Mouse (Mus musculus) ES-Bruce4 (cell line): ENCODE measurements around the gene Tiam1. TPM values are rescaled to one million over a fixed set of nuclear protein-coding genes. Genes with fewer than 3 reads are reported as not detected.
A peak's percentile ranks its signal among the peaks of the same experiment; 100 is the strongest.

Source experiments
- H3K27ac ChIP-seq: 2 replicates; pipeline ENCODE4 v1.5.1; 2012; ENCODE audit warnings: low read length, inconsistent platforms; ENCODE audit not compliant: insufficient read depth
- H3K27me3 ChIP-seq: 2 replicates; pipeline ENCODE4 v1.6.1; 2012; ENCODE audit warnings: mild to moderate bottlenecking, low read length, inconsistent platforms; ENCODE audit not compliant: control insufficient read depth, poor library complexity, insufficient read depth, severe bottlenecking
- H3K36me3 ChIP-seq: 2 replicates; pipeline ENCODE4 v1.6.1; 2012; ENCODE audit warnings: inconsistent platforms, mild to moderate bottlenecking, low read length, moderate library complexity; ENCODE audit not compliant: control insufficient read depth, poor library complexity, insufficient read depth, severe bottlenecking
- H3K4me1 ChIP-seq: one replicate; pipeline ENCODE4 v1.8.1; 2011; ENCODE audit warnings: low read length; ENCODE audit not compliant: control insufficient read depth, insufficient read depth
- H3K4me3 ChIP-seq: 2 replicates; pipeline ENCODE4 v1.5.1; 2011; ENCODE audit warnings: low read depth, mild to moderate bottlenecking, low read length
- H3K9ac ChIP-seq: 2 replicates; pipeline ENCODE4 v1.6.1; 2012; ENCODE audit warnings: low read depth, mild to moderate bottlenecking, inconsistent platforms; ENCODE audit not compliant: poor library complexity, severe bottlenecking
- H3K9me3 ChIP-seq: replicated peaks from 2 replicates; pipeline ENCODE4 v1.6.1; 2012; ENCODE audit warnings: mild to moderate bottlenecking, low read length, inconsistent platforms; ENCODE audit not compliant: control insufficient read depth, poor library complexity, insufficient read depth, severe bottlenecking
- CTCF ChIP-seq: IDR thresholded peaks from one replicate; pipeline ENCODE4 v1.8.1; 2011; ENCODE audit warnings: low read depth, low read length
- EP300 ChIP-seq: IDR thresholded peaks from 2 replicates; pipeline ENCODE4 v1.6.1; 2011; ENCODE audit warnings: low read depth, low read length; ENCODE audit not compliant: insufficient read depth
- POLR2A ChIP-seq: IDR thresholded peaks from one replicate; pipeline ENCODE4 v1.8.1; 2011; ENCODE audit warnings: low read length; ENCODE audit not compliant: insufficient read depth
- polyA plus RNA-seq: library from polyadenylated mRNA; stranded (reverse); fragments of >200 nt; gene quantifications from 2 replicates; pipeline ENCODE4 v1.2.4, GENCODE M21; 2011; ENCODE audit warnings: low read depth; ENCODE audit not compliant: missing spikeins, insufficient read depth, insufficient read length

Gene Tiam1
- polyA plus RNA-seq, 1 experiment, result 24.4 TPM

DNA sequence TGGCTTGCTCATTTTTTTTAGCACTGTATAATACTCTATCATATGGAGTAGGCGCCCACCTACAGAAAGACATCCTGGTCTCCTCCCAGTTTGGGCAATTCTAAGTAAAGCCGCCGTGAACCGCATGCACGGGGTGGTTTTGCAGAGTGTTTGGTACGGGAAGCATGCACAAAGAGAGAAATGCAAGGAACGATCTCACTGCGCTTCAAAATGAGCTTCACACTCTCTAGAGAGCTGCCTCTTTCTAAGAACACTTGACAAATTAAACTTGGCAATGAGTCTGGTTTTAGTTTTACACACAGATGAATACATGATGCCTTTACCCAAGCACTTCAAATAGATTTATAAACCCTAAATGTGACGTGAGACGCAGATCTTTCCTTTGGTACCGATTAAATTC is 196.8 kb downstream of the Tiam1 start:
- peaks cover 5% of the 10 kb centered on the region for H3K4me1 ChIP-seq

DNA sequence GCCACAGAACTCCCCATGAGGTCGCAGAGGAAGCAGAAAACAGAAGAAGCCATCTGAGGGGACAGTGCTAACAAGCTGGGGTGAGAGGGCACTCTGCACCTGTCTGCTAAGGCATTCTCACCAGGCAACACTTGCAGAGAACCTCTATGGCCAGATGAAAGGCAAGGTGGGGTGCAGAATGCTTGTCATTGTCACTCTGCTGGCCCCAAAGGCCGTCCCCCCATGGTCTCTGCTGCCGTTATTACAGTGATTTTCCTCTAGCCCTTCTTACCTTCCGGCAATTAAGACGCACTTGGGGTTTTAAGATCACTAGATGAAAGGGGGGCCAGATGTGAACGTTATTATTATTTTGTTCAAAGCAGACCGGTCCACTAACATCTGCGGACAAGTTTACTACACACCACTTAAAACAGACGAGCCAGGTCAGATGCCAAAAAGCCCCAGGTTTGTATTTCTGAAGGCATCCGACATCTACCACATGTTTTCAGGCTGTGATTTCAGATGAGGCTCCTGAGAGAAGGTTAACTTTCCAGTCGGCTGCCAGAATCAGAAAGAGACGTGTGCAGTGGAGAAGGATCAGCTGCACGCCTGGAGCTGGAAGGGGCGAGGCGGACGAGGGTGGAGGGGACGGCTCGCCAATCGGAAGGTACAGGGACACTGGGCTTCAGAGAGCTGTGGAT is 198.8 kb downstream of the Tiam1 start:
- Histone ChIP-seq H3K27me3 (no peaks in the 10 kb centered on the region), H3K36me3 (no peaks in the 10 kb centered on the region), H3K4me1 (peaks cover 5% of the 10 kb centered on the region), H3K9me3 (no peaks in the 10 kb centered on the region), H3K4me3 (no peak overlapping the region), H3K27ac (no peak overlapping the region), H3K9ac (no peak overlapping the region)
- TF ChIP-seq EP300, result no peak
- no peak for TF ChIP-seq POLR2A
- TF ChIP-seq CTCF, result no peak

More for the DNA sequence above, 196.8 kb downstream of the Tiam1 start:
- Histone ChIP-seq H3K27ac (no peak overlapping the region), H3K9ac (no peak overlapping the region), H3K36me3 (no peaks in the 10 kb centered on the region), H3K27me3 (no peaks in the 10 kb centered on the region), H3K4me3 (no peak overlapping the region), H3K9me3 (no peaks in the 10 kb centered on the region)
- no peak for TF ChIP-seq CTCF
- no peak for TF ChIP-seq EP300
- TF ChIP-seq POLR2A, result no peak

DNA sequence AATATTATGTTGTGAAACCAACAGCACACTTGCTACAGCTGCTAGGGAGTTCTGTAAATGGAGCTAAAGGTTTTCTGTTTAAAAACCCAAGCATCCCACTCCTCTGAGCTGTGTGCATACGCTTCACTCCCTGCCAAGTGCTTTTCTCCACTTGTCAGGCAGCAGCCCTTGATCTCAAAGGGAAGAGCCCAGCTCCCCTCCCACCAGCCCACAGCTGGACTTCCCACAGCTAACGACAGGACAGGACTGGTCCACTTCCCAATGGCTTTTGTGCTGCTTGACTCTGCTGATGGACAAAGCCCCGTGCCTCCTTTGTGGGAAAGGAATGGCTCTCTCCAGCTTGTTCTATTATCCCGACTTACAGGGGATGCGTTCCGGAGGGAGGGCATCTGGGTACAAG is 199.5 kb downstream of the Tiam1 start:
- no peak overlapping the region for H3K4me3 ChIP-seq
- H3K9me3 ChIP-seq, result no peaks in the 10 kb centered on the region
- H3K27me3 ChIP-seq, result no peaks in the 10 kb centered on the region
- H3K27ac ChIP-seq, result no peak overlapping the region
- H3K36me3 ChIP-seq, result no peaks in the 10 kb centered on the region
- peaks cover 5% of the 10 kb centered on the region for H3K4me1 ChIP-seq
- no peak overlapping the region for H3K9ac ChIP-seq
- TF ChIP-seq CTCF, result no peak
- no peak for TF ChIP-seq EP300
- TF ChIP-seq POLR2A, result no peak

DNA sequence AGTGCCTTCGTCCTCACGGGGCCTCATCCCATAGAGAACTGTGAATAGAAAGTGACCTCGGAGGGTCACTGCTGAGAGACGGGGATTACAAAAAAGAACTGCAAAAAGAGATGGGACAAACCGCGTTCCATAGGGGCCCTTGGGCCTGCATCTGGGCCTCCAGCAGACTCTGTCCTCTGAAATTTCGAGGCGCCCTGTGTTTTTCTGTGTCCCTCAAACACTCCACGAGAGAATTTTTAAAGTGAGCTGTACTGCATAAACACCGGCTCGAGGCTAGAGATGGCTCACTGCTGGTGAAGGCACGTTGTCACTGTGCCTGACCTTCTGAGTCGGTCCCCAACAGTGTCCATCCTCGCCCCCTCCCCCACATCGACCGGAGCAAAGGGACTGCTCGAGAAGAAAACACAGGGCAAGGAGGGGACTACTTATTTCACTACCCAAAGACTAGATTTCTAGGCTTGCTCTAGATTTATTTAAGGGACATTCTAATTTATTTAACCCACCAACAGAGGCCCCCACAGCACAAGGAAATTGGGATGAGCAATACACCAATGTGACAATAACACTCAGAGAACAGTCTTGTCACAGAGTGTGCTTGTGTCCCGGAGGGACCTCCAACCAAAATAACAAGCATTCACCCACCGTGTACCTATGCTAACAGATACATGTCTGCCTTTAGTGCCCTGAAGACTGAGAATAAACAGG is 200.2 kb downstream of the Tiam1 start:
- Histone ChIP-seq H3K4me3 (no peak overlapping the region), H3K4me1 (peaks cover 5% of the 10 kb centered on the region), H3K9ac (no peak overlapping the region), H3K36me3 (no peaks in the 10 kb centered on the region), H3K27ac (no peak overlapping the region), H3K27me3 (no peaks in the 10 kb centered on the region), H3K9me3 (no peaks in the 10 kb centered on the region)
- TF ChIP-seq CTCF (no peak), EP300 (no peak), POLR2A (no peak)

DNA sequence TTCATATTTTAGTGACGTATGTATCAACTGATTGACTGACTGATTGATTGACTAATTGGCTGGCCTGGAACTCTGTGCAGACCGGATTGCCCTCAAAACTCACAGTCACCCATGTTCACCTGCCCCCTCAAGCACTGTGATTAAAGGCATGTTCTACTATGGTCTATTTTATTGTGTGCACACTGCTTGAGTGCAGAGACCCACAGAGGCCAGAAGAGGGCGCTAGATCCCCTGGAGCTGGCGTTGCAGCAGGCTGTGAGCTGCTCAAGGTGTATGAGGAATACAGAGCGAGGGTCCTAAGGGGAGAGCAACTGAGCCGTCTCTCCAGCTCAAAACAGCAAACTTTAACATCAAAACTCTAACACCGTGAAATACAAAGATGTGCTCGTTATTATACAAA is 202.9 kb downstream of the Tiam1 start:
- Histone ChIP-seq H3K9ac (no peak overlapping the region), H3K27me3 (no peaks in the 10 kb centered on the region), H3K4me3 (no peak overlapping the region), H3K36me3 (no peaks in the 10 kb centered on the region), H3K27ac (no peak overlapping the region), H3K9me3 (no peaks in the 10 kb centered on the region), H3K4me1 (peaks cover 4% of the 10 kb centered on the region)
- TF ChIP-seq EP300 (no peak), CTCF (peak; percentile 95), POLR2A (no peak)

DNA sequence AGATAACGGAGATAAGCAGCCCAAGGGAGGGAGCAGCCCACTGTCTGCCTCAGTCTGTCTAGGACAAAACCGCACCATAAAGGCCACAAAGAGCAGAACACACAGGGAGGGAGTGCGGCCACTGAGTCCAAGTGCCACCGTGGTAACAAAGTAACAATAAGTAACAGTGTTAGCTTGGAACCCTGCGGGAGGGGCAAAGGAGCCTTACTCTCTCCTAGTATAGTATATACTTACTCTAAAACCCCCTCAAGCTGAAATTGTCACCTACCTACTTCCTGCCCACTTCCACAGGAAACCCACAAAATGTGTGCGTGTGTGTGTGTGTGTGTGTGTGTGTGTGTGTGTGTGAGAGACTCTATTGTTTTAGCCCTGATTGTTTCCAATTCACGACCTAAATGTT is 205.3 kb downstream of the Tiam1 start:
- no peaks in the 10 kb centered on the region for H3K36me3 ChIP-seq
- no peak overlapping the region for H3K27ac ChIP-seq
- no peaks in the 10 kb centered on the region for H3K9me3 ChIP-seq
- H3K4me3 ChIP-seq, result no peak overlapping the region
- no peaks in the 10 kb centered on the region for H3K4me1 ChIP-seq
- no peak overlapping the region for H3K9ac ChIP-seq
- no peak for TF ChIP-seq CTCF
- TF ChIP-seq EP300, result no peak
- TF ChIP-seq POLR2A, result no peak
- H3K27me3 ChIP-seq, result no peaks in the 10 kb centered on the region
